Mouse (Mus musculus) ES-Bruce4 (cell line): ENCODE results near the gene Mmd.

Experiments used
- CTCF ChIP-seq: IDR thresholded peaks from one replicate; pipeline ENCODE4 v1.8.1; 2011; ENCODE audit warnings: low read depth, low read length
- EP300 ChIP-seq: IDR thresholded peaks from 2 replicates; pipeline ENCODE4 v1.6.1; 2011; ENCODE audit warnings: low read depth, low read length; ENCODE audit not compliant: insufficient read depth
- POLR2A ChIP-seq: IDR thresholded peaks from one replicate; pipeline ENCODE4 v1.8.1; 2011; ENCODE audit warnings: low read length; ENCODE audit not compliant: insufficient read depth

DNA sequence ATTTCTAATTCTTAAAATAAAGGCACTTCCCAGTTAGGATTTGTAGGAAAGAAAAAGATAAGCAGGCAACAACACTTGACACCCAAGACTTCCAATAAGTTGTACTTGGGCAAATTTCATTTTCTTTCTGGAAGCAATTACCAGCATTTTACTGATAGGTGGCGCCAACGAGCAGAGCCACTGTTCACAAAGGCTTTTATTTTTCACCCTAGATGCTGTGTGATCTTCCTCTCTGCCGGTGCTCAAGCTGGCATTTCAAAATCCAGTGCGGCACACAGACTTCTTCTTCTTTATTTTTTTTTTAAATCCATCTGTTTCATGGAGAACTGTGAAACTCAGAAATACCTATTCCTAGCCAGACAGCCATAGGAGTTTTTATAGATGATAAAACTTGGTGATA, 68.2 kb downstream of the Mmd start:
- TF ChIP-seq CTCF: no peak
- TF ChIP-seq EP300: no peak
- no peak for TF ChIP-seq POLR2A
